Mouse (Mus musculus) frontal cortex, postnatal 10 days (tissue): ENCODE data around the gene Zfp87.

Experiments used
- DNase-seq, 2 experiments: peaks; one replicate each; pipeline ENCODE4 v3.0.0; 2022; ENCODE audit warnings: low spot score in 2 of 2, mixed read lengths in 1 of 2

Gene Zfp87

DNA sequence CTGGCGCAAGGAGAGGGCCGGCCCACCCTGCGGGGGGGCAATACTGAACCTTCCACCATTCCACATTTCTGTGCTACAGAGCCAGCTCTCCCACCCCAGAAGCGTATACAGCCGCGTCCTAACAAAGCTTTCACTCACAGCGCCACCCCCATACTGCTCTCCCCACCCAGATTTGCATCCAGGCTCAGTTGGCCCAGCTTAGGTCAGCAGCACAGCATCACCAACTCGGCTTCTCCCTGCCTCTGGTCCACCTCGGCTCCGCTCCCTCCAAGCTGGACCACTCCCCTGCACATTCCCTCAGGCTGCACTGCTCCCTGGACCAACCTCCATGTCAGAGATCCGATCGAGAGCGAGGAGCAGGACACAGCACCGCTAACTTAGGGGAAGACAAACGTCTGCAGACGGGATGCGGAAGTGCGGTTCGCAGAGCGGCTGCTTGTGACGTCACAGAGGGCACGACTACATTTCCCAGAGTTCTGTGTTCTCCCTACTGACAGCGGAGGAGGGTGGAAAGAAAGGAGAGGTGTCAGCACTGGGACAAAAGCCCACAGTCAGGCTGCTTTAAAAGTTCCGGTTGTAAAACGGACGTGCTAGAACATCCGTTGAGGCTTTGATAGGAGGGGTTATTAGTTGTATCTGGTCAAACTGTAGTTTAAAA is at the start of gene Zfp87, which contains the start of gene Gm26965:
Gene Zfp87 (minus strand): TSS at position 425 of the 658 bp plus-strand sequence.
Gene Gm26965 (minus strand): TSS at position 399 of the 658 bp plus-strand sequence.
- DNase-seq: peak; percentile 85 to 92

DNA sequence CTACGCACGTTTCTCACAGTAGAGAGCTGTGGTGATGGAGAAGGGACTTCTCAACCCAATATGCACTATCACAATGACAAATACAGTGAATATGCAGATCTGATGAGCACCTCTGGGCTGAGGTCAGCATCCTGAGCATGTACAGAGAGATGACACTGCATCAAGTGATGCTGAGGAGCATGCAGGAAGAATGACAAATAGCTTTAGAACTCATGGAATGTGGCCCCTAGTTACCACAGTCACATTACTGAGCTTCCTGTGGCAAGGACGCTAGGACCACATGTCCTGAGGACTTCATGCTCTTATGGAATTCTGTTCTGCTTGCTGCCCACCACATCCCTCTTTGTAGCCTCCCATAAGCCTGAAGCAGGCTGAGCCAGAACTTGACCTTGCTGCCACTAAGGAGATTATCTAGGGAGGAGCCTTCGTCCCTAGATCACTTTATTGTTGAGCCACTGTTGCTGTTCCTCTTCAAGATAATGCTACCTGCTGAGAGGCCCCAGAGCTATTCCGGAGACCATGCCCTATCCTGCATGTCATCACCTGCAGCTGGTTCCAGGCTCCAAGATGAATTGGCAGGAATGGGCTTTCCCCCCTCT is 46.7 kb upstream of the Zfp87 start:
- no peak for DNase-seq

DNA sequence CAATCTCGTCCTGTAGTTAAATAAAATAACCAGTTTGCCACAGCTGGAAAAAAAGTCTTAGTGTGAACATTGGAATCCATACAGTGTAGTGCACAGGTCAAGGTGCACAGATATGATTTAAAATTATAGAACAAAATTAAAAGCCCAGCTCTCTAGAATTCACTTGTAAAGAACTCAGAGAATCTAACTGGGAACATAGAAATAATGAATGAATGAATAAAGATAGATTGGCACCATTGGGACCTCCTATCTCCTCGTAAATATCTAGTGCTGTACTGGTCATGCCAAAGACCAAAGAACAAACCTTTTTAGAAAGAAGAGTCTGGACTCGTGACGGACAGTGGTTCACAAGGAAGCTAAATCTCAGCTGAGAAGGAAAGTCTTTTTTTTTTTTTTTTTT is 27.8 kb upstream of the Zfp87 start, which contains the start of gene Zfp748:
Gene Zfp748 (minus strand): TSS at position 101 of the 400 bp plus-strand sequence.
- DNase-seq: no peak

DNA sequence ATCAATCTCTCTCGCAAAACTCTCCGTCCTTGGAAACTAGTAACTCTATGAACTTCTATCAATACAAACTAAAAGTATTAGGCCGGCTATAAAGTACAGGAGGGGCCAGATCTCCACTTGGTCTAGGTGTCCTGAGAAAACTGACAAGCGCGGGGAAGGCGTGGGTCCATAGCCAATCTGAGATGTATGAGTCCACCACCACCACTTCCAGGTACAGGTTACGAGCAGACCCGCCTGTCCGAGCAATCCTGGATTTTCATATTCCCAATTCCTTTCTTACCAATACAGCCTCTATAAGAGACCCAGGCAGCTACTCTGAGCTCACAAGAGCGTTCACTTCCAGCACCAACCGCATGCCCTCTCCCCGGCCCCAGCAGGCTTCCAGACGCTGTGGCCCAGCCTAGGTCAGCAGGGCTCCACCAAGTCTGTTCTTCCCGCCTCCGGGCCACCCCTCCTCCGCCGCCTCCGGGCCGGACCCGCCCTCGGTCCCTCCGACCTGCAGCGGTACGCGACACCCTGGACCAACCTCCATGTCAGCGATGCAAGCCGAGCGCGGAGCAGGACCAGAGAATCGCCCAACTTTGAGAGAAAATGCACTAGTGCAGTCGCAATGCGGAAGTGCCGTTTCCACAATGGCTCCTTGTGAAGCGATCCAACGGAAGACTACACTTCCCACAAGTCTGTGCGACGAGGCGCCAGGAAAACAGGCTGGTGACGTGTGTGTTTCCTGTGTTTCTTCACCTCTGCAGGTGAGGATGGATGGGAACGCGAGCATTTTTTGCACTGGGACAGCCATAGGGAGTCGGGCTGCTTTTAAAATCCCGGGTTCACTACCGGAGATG is 26.7 kb upstream of the Zfp87 start:
- DNase-seq: peak; percentile 74 to 85

DNA sequence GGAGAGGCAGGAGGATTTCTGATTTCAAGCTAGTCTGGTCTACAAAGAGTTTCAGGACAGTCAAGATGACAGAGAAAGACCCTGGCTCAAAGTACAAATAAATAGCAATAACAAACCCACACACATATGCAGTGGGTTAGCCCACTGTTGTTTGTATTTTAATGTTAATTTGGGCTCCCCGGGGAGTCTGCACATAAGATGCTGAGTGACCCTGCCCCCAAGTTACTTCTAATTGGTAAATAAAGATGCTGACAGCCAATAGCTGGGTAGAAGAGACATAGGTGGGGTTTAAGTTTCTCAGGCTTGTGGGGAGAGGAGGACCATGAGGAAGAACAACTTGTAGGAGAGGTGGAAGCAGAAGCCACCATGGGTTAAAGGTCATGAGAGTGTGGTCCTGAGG is 20.0 kb upstream of the Zfp87 start:
- DNase-seq: no peak

DNA sequence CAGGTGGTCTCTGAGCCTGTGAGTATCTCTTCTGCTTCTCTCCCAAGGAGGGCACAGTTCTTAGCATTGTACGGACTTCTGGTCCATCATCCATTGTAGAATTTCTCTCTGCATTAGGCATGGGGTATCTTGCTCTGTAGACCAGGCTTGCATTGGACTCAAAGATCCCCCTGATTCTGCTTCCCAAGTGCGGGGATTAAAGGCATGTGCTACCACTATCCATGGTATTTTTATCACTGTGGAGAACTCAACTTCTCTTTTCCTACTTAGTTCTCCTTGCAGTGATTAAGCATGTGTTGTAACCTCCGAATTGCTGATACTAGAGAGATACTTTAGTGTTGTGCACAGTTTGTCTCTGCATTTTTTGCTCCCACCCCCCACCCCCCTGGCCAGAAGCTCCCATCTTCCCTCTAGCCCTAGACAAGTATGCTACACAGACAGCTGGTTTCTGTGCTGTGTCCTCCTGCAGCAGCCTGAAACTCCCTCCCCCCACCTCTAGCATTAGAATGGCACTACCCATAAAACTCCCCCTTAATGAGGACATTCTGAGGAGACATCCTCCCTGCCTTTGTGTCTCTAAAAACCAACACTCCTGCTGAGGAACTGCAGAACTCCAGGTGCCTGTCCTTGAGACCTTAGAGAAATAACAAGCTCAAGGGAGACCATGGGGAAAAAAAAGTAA is 1.2 kb upstream of the Zfp87 start:
- DNase-seq: no peak

DNA sequence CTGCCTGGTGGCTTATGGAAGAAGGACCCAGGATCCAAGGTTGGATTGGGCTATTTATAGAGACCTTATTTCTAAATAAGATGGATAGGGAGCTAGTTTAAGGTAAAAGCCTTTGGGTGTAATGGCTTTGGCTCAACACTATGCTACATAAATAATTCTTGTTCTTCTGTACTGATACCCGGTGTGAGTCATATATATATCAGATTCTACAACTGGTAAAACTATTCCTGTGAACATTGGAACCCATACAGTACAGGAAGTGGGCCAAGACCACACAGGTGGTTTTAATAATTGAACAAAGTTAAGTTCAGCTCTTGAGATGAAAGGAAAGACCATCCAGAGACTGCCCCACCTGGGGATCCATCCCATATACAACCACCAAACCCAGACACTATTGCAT is 25.1 kb downstream of the Zfp87 start:
- DNase-seq: no peak

DNA sequence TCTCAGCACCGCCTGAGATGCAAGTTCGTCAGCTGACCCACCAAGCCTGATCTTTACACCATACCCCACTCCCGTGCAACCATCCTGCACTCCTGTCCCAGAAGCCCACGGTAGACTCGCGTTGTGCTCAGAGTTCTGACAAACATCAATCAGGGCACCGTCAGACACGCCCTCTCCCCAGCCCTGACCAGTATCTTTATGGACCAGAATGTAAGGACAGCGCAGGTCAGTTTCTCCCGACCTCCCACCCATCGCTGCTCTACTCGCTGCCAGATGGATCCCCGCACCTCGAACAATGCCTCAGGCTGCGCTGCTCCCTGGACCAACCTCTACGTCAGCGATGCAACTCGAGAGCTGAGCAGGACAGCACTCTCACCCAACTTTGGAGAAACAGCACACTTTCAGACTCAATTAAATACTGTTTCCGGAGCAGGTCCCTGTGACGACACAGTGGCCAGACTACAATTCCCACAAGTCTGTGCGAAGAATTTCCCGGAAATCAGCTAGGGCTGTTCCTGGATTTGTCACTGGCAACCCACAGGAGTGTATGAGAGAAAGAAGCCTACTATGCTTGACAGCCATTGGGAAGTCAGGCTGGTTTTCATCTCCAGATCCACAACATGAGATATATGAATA is 25.8 kb downstream of the Zfp87 start, which contains the start of gene Zfp58:
Gene Zfp58 (minus strand): TSS at position 472 of the 636 bp plus-strand sequence.
- peak; percentile 70 to 81 for DNase-seq

DNA sequence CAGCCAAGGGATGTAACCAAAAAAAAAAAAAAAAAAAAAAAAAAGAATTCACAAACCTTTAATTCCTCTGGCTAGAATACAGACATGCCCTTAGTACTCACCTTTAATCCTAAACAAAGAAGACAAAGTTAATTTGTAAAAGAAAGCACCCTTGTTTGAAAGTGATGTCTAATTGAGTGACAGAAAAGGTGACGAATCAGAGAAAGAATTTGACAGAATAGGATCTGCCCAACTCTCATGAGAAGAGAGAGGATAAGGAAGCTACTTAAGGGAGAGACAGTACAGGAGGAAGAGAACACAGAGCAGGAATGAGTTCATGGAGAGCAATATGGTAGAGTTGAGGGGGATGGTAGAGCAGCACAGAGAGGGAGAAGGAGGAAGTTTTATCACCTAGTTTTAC is 30.3 kb downstream of the Zfp87 start:
- DNase-seq: no peak

DNA sequence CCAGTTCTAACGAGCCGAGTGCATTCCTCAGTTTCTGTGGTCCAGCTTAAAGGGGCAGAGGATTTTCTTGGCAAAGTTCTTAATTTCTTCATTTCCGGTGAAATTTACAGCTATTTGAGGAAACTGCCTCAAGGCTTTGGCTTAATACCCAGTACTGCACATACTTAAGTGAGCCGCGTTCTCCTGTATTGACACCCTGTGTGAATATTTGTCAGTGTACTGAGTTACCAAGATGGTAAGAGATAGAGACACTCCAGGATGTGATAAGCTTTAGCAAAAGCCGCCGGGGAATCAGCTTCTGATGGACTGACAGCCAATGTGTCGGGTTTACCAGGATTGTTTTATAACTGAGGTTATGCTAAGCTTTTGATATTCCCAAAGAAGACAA is 41.6 kb downstream of the Zfp87 start:
- DNase-seq: no peak

DNA sequence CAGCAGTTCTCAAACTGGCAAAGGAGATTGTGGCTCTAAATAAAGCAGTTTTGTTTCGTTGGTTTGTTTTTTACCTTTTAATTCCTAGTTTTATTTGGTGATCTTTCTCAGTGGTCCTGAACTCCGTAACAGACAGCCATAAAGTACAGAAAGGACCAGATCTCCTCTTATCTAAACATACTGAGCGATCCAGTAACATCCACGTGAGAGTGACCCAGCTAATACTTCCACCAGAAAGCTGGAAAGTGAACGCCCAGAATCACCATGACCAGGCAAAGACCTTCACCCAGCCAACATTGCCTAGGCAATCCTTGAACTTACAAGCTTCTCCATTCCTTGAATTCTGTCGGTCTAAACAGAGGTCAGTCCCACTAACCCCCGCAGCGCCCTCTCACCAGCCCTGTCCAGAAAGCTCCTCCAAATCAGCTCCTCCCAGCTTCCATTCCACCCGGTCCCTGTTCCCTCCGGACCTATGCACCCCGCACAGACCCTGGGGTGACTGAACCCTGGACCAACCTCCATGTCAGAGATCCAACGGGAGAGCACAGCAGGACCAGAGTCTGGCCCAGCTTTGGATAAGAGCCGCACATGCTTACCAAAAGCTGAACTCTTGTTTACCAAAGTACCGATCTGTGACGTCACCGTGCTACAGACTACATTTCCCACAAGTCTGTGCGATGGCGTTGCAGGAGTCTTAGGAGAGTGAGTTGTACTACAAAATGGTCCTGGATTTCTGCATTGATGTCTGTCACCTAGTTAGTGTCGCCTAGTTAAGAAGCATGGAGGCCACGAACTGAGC is 42.2 kb downstream of the Zfp87 start, which contains the start of gene Zfp874b:
Gene Zfp874b (minus strand): TSS at position 634 of the 799 bp plus-strand sequence.
- DNase-seq: peak; percentile 71 to 83

DNA sequence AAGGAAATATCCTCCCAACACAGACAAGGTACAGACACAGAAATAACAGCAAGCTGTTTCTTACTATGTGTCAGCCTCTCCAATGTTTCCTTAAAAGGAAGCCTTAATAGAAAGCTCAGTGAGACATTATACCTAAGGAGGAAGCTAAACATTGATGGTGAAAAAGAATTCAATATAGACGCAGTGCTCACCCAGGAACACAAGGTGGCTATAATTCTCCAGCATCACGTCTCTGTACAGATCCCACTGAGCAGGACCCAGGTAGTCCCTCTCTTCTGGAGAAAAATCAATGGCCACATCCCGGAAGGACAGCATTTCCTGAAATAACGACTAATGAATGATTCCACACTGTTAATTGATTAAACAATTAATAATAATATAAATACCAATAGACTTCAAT is 44.4 kb downstream of the Zfp87 start:
- DNase-seq: no peak

DNA sequence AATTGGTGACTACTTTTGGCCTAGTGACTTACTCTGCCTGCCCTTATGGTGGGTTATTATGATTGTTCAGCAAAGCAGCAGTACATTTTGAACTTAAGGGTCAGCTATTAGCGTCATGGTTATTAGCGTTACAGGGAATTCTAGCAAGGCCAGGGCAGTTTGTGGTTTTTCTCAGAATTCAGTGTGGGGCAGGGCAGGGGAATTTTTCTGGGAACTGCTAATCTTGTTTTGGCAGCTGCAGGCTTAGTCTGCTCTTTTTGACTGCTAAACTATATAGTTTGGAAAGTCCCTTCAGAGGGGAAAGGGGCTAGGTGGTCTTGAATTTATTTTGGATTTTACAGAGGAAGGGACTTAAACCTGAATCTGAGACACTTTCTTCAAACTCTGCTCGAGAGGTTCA is 56.7 kb downstream of the Zfp87 start:
- DNase-seq: no peak
